Mouse (Mus musculus) liver, embryonic 14.5 days (tissue): ENCODE measurements around the gene Nr1i3.

Experiments
- CTCF ChIP-seq: IDR thresholded peaks from 2 replicates; pipeline ENCODE4 v1.5.1; 2016; ENCODE audit warnings: antibody characterized with exemption, low read depth, control low read depth
- EP300 ChIP-seq: IDR thresholded peaks from 2 replicates; pipeline ENCODE4 v1.6.1; 2016; ENCODE audit warnings: antibody characterized with exemption, low read depth

- TF ChIP-seq CTCF, result no peak
- no peak for TF ChIP-seq EP300
Measured at GRCm38 (mm10) chr1:171190832-171191231, 22.9 kb upstream of the Nr1i3 start.
